Mouse (Mus musculus) liver, embryonic 11.5 days (tissue): Measurements from ENCODE around the gene Tube1. TPM values are rescaled to one million over a fixed set of nuclear protein-coding genes. Genes with fewer than 3 reads are reported as not detected.

Experiments used
- ATAC-seq: fragments of 200-750 bp; cut with Nextera tagmentation; replicated peaks from 2 replicates; pipeline ENCODE4 v1.8.0; 2017; ENCODE audit warnings: moderate number of reproducible peaks, mild to moderate bottlenecking, moderate TSS enrichment, moderate library complexity; ENCODE audit not compliant: low FRiP score
- DNase-seq: peaks from one replicate; pipeline ENCODE4 v3.0.0-alpha.2; 2017; ENCODE audit warnings: low spot score
- H3K27ac ChIP-seq: fragments of 300-500 bp; sonication (generic); 2 replicates; pipeline ENCODE4 v1.5.1; 2014; ENCODE audit warnings: mild to moderate bottlenecking, low read depth, low read length, control low read depth
- H3K27me3 ChIP-seq: fragments of 300-500 bp; sonication (generic); replicated peaks from 2 replicates; pipeline ENCODE4 v1.6.1; 2014; ENCODE audit warnings: low read length, mixed read lengths; ENCODE audit not compliant: control insufficient read depth, insufficient read depth
- H3K36me3 ChIP-seq: fragments of 300-500 bp; sonication (generic); 2 replicates; pipeline ENCODE4 v1.6.1; 2014; ENCODE audit warnings: mild to moderate bottlenecking, low read length, moderate library complexity, mixed read lengths; ENCODE audit not compliant: control insufficient read depth, insufficient read depth
- H3K4me1 ChIP-seq: fragments of 300-500 bp; sonication (generic); replicated peaks from 2 replicates; pipeline ENCODE4 v1.6.1; 2014; ENCODE audit warnings: low read length, mixed read lengths; ENCODE audit not compliant: control insufficient read depth, insufficient read depth
- H3K4me2 ChIP-seq: fragments of 300-500 bp; sonication (generic); 2 replicates; pipeline ENCODE4 v1.6.1; 2014; ENCODE audit warnings: mild to moderate bottlenecking, control low read depth, moderate library complexity
- H3K4me3 ChIP-seq: fragments of 300-500 bp; sonication (generic); 2 replicates; pipeline ENCODE4 v1.5.1; 2014; ENCODE audit warnings: low read depth, low read length, control low read depth
- H3K9ac ChIP-seq: fragments of 300-500 bp; sonication (generic); 2 replicates; pipeline ENCODE4 v1.6.1; 2014; ENCODE audit warnings: low read depth, low read length, control low read depth
- H3K9me3 ChIP-seq: fragments of 300-500 bp; sonication (generic); 2 replicates; pipeline ENCODE4 v1.6.1; 2016; ENCODE audit warnings: low read length, inconsistent platforms, mixed read lengths; ENCODE audit not compliant: control insufficient read depth
- WGBS: fragments of 180-500 bp; shearing (Covaris S2); extraction: QIAGEN DNeasy Blood & Tissue Kit; methylation state at CpG from one replicate; pipeline ENCODE4 v1.1.7; 2014; 5-methylcytosine and 5-hydroxymethylcytosine counted together
- polyA plus RNA-seq: library from polyadenylated mRNA; unstranded; fragments of >200 nt; fragmentation: Nextera tagmentation; extraction: Ambion mirVana; gene quantifications from 2 replicates; pipeline ENCODE4 v1.2.1, GENCODE M21; 2014

The Tube1 gene
- polyA plus RNA-seq, 1 experiment from 2014 or later = 16.4 TPM

DNA sequence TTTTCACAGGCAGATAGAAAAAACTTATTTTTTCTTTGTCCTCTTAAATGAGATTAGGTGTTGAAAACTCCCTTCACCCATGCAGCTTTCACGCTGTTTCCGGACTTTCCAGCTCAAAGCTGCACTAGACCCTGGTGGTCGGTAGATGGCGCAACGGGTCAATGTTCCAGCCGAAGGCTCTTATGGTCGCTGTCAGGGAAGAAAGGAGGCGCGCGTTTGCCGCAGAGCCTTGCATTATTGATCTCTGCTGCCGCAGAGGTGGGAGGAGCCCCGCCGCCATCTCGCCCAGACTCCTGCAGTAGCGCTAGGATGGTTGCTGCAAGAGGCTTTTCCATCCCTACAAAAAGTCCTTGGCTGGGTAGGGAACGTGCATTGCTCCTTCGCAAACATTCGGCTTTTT, 37.4 kb downstream of the Tube1 start:
- under 1% methylated on average over 19 of the region's 19 CpGs for WGBS
- DNase-seq = peak; percentile 84
- Histone ChIP-seq H3K36me3 (no peaks in the 10 kb centered on the region), H3K27me3 (no peaks in the 10 kb centered on the region; the same call in 1 of the 2 replicates), H3K4me2 (peak overlapping the region; percentile 77), H3K9me3 (no peaks in the 10 kb centered on the region), H3K4me1 (peaks cover 5% of the 10 kb centered on the region; the same call in 1 of the 2 replicates), H3K27ac (peak overlapping the region; percentile 34; the same call in 1 of the 2 replicates), H3K4me3 (peak overlapping the region; percentile 53), H3K9ac (no peak overlapping the region)
- peak; percentile 84 for ATAC-seq

DNA sequence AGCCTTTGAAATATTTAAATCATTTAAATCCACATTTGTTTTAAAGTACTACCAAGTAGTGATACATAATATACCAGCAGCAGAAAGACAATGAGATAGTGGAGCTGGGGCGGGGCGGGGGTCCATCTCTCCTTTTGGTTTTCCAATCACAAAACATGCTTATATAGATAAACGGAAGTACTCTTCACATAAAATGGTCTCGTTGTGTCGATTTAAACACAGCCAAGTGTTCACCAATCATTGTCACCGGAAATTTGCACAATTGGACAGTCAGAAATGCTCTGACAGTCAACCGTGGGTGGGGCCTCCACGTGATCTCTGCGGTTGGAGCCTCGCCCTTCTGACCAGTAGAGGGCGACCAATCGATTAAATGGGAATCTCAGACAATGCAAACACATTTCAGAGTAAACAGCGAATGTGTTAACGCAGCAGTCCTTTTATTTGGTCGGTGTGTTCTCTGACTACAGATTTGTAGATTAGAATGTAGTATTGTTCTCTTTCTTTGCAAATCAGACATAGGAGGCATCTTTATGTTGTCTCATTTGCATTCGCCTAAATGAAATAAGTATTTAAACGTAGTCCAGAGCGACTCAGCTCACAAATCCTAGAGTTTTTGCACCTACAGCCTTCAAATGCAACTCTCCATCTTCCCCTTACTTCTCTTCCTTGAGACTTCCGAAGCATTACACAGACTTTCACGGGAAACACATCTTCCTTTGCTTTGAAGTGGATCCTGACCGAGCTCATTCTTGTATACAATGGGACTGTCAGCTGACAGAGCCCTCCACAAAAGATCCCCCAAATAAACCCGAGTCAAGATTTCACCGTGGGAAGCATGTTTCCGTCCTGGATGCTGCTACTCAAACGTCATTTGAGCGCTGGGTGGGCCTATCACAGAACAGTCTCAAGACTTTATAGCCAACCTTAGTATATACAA, 38.1 kb downstream of the Tube1 start:
- 20% methylated on average over 26 of the region's 26 CpGs for WGBS
- H3K27me3 ChIP-seq = no peaks in the 10 kb centered on the region; the same call in 1 of the 2 replicates
- no peaks in the 10 kb centered on the region for H3K9me3 ChIP-seq
- DNase-seq = peak; percentile 81
- peak overlapping the region; percentile 77 for H3K4me2 ChIP-seq
- peak; percentile 77 for ATAC-seq
- peaks cover 5% of the 10 kb centered on the region; the same call in 1 of the 2 replicates for H3K4me1 ChIP-seq
- H3K27ac ChIP-seq = peak overlapping the region; percentile 34; the same call in 1 of the 2 replicates
- H3K4me3 ChIP-seq = peak overlapping the region; percentile 53
- no peaks in the 10 kb centered on the region for H3K36me3 ChIP-seq
- H3K9ac ChIP-seq = no peak overlapping the region

GRCm38 (mm10) chr10:39172540-39172931, 38.8 kb downstream of the Tube1 start:
- no peak for ATAC-seq
- Histone ChIP-seq H3K4me3 (no peak overlapping the region), H3K27me3 (no peaks in the 10 kb centered on the region; the same call in 1 of the 2 replicates), H3K9me3 (no peaks in the 10 kb centered on the region), H3K27ac (no peak overlapping the region), H3K4me2 (peak overlapping the region; percentile 77), H3K36me3 (no peaks in the 10 kb centered on the region), H3K4me1 (peaks cover 5% of the 10 kb centered on the region; the same call in 1 of the 2 replicates), H3K9ac (no peak overlapping the region)
- no peak for DNase-seq
- WGBS = 64% methylated on average over 6 of the region's 6 CpGs

DNA sequence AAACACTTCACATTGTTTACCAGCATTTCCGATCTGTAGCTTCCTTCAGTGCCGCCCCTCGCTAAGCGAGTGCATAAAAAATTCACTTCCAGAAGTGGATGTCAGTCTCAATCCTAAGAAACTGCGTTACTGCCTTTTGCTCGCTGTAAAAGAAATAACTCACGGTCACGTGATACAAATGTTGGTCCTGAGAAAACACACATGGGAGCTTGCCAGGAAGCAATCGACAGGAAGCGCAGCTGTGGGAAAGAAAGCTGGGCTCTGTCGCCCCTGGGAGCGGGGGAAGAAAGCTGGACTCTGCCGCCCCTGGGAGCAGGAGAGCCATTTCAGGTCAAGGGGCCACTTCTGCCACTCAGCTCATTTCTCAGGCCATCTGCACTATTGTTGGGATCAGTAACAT, 39.3 kb downstream of the Tube1 start:
- no peak for DNase-seq
- Histone ChIP-seq H3K27ac (no peak overlapping the region), H3K9me3 (no peaks in the 10 kb centered on the region), H3K4me3 (no peak overlapping the region), H3K4me2 (peak overlapping the region; percentile 77; the same call in 1 of the 2 replicates), H3K4me1 (peaks cover 5% of the 10 kb centered on the region; the same call in 1 of the 2 replicates), H3K36me3 (no peaks in the 10 kb centered on the region), H3K27me3 (no peaks in the 10 kb centered on the region), H3K9ac (no peak overlapping the region)
- WGBS = 46% methylated on average over 13 of the region's 13 CpGs
- ATAC-seq = no peak

DNA sequence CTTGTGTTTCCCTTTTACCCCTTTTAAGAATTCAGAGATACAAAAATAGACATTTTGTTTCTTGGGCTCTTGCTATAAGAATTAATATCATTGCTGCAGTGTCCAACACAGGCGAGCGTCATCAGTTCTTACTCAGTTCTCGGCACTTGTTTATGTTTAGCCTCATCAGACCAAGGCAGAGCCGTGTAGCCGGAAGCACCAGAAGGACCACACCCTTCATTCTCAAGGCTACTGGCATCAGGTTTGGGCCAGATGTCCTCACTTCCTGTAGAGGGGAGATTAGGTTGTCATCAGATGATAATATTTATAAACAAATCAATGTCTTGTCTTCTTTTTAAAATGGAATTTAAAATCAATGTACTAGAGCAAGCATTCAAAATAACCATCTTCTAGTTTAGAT, 43.2 kb downstream of the Tube1 start:
- Histone ChIP-seq H3K4me2 (no peak overlapping the region), H3K4me1 (peaks cover 3% of the 10 kb centered on the region; the same call in 1 of the 2 replicates), H3K9me3 (no peaks in the 10 kb centered on the region), H3K36me3 (no peaks in the 10 kb centered on the region), H3K9ac (no peak overlapping the region), H3K27ac (no peak overlapping the region), H3K4me3 (no peak overlapping the region), H3K27me3 (no peaks in the 10 kb centered on the region)
- ATAC-seq = no peak
- DNase-seq = no peak
- WGBS = 53% methylated on average over 5 of the region's 5 CpGs

DNA sequence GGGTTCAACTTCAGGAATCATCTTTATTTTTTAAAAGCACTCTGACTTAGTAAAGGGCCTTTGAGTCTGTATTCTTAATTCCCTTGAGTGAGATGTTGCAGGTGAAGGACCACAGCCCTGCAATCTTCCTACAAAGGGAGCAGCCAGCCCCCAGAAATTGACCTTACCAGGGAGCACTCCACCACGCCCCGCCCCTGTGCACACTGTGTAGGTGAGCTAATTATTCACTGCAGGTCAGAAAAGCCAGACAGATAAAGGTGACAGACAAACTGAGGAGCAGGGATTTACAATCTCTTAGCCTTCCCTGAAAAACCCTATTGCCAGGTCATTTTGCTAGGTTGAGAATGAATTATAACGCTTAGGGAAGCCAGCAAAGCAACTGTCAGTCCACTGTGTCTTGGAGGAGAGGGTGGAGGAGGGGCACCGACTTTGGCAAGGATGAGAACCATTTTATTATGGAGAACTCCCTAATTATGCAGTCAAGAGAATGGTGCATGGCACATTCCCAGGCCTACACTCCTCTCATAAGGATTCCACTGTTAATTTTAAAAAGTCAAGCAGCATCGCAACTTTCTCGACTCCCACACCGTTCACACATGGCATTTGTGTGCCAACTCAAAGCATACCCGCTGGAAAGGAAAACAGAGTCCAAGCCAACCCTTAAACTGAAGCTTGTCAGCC, 51.2 kb downstream of the Tube1 start:
- H3K4me2 ChIP-seq = no peak overlapping the region
- ATAC-seq (no peak), DNase-seq (no peak)
- H3K9me3 ChIP-seq = no peaks in the 10 kb centered on the region
- 84% methylated on average over 8 of the region's 8 CpGs for WGBS
- H3K4me1 ChIP-seq = no peaks in the 10 kb centered on the region; the same call in 1 of the 2 replicates
- no peaks in the 10 kb centered on the region for H3K27me3 ChIP-seq
- no peak overlapping the region for H3K27ac ChIP-seq
- no peaks in the 10 kb centered on the region for H3K36me3 ChIP-seq
- H3K9ac ChIP-seq = no peak overlapping the region
- H3K4me3 ChIP-seq = no peak overlapping the region

DNA sequence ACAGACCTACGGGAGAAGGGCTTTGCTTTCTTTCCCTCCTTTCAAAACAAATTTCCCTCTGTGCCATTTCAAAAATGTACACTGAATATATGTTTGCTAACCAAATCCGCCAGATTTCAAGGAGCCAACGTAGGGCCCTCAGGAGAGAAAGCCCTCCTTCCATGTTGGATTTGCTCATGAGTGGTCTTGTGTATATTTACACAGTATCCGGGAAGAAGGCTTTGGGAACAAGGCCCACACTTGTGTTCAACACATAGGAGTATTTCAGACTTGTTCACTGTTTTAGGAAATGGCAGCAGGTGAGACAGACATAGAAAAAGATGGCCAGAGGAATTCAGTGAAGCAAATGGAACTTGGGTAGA, 51.8 kb downstream of the Tube1 start:
- Histone ChIP-seq H3K4me1 (no peaks in the 10 kb centered on the region; the same call in 1 of the 2 replicates), H3K4me3 (no peak overlapping the region), H3K9me3 (no peaks in the 10 kb centered on the region), H3K4me2 (no peak overlapping the region), H3K36me3 (no peaks in the 10 kb centered on the region), H3K27ac (no peak overlapping the region), H3K9ac (no peak overlapping the region), H3K27me3 (no peaks in the 10 kb centered on the region)
- DNase-seq = no peak
- 80% methylated on average over 4 of the region's 4 CpGs for WGBS
- no peak for ATAC-seq

GRCm38 (mm10) chr10:39192673-39193072, 58.9 kb downstream of the Tube1 start:
- H3K27ac ChIP-seq = no peak overlapping the region
- no peaks in the 10 kb centered on the region for H3K27me3 ChIP-seq
- no peak for ATAC-seq
- H3K36me3 ChIP-seq = no peaks in the 10 kb centered on the region
- DNase-seq = no peak
- no peak overlapping the region for H3K4me2 ChIP-seq
- H3K4me3 ChIP-seq = no peak overlapping the region
- no peak overlapping the region for H3K9ac ChIP-seq
- no peaks in the 10 kb centered on the region for H3K4me1 ChIP-seq
- H3K9me3 ChIP-seq = no peaks in the 10 kb centered on the region
- 48% methylated on average over 3 of the region's 3 CpGs for WGBS
